Mouse (Mus musculus) limb, embryonic 13.5 days (tissue): Measurements from ENCODE around the gene Anapc7. TPM values are rescaled to one million over a fixed set of nuclear protein-coding genes. Genes with fewer than 3 reads are reported as not detected.

Experiments used
- ATAC-seq: fragments of 200-750 bp; cut with Nextera tagmentation; 2 replicates; pipeline ENCODE4 v1.8.0; 2017; ENCODE audit warnings: low read depth, moderate number of reproducible peaks, moderate TSS enrichment; ENCODE audit not compliant: low FRiP score
- H3K27ac ChIP-seq: fragments of 300-500 bp; sonication (generic); 2 replicates; pipeline ENCODE4 v1.5.1; 2015; ENCODE audit warnings: inconsistent platforms, mild to moderate bottlenecking, moderate library complexity
- H3K27me3 ChIP-seq: fragments of 300-500 bp; sonication (generic); 2 replicates; pipeline ENCODE4 v1.6.1; 2015; ENCODE audit warnings: mild to moderate bottlenecking, inconsistent platforms
- H3K36me3 ChIP-seq: fragments of 300-500 bp; sonication (generic); 2 replicates; pipeline ENCODE4 v1.6.1; 2015; ENCODE audit warnings: inconsistent platforms, mild to moderate bottlenecking, moderate library complexity
- H3K4me1 ChIP-seq: fragments of 300-500 bp; sonication (generic); 2 replicates; pipeline ENCODE4 v1.6.1; 2015; ENCODE audit warnings: inconsistent platforms
- H3K4me2 ChIP-seq: fragments of 300-500 bp; sonication (generic); replicated peaks from 2 replicates; pipeline ENCODE4 v1.6.1; 2015; ENCODE audit warnings: inconsistent platforms, mild to moderate bottlenecking, moderate library complexity
- H3K4me3 ChIP-seq: fragments of 300-500 bp; sonication (generic); 2 replicates; pipeline ENCODE4 v1.5.1; 2015; ENCODE audit warnings: moderate library complexity, mild to moderate bottlenecking, inconsistent platforms
- H3K9ac ChIP-seq: fragments of 300-500 bp; sonication (generic); 2 replicates; pipeline ENCODE4 v1.6.1; 2015; ENCODE audit warnings: mild to moderate bottlenecking, inconsistent platforms
- H3K9me3 ChIP-seq: fragments of 300-500 bp; sonication (generic); 2 replicates; pipeline ENCODE4 v1.6.1; 2016; ENCODE audit warnings: inconsistent platforms
- WGBS: fragments of 180-500 bp; shearing (Covaris S2); methylation state at CpG from one replicate; pipeline ENCODE4 v1.1.7; 2015; 5-methylcytosine and 5-hydroxymethylcytosine counted together
- polyA plus RNA-seq: library from polyadenylated mRNA; unstranded; fragments of >200 nt; fragmentation: Nextera tagmentation; extraction: Ambion mirVana; gene quantifications from 2 replicates; pipeline ENCODE4 v1.2.1, GENCODE M21; 2015

Anapc7 gene
- polyA plus RNA-seq, 1 experiment from 2014 or later: 56.2 TPM

- WGBS: 94% methylated on average over 12 of the region's 12 CpGs
Measured at GRCm38 (mm10) chr5:122440095-122440630, 18.7 kb downstream of the Anapc7 start.

GRCm38 (mm10) chr5:122444492-122444891 lies 23.0 kb downstream of the Anapc7 start:
- Histone ChIP-seq H3K27me3 (no peaks in the 10 kb centered on the region), H3K4me3 (no peak overlapping the region), H3K4me2 (no peak overlapping the region), H3K9me3 (no peaks in the 10 kb centered on the region), H3K27ac (no peak overlapping the region), H3K36me3 (peaks cover 91% of the 10 kb centered on the region), H3K4me1 (no peaks in the 10 kb centered on the region), H3K9ac (no peak overlapping the region)
- WGBS: 92% methylated on average over 10 of the region's 10 CpGs
- ATAC-seq: no peak

More at GRCm38 (mm10) chr5:122440095-122440630, 18.7 kb downstream of the Anapc7 start:
- Histone ChIP-seq H3K27ac (no peak overlapping the region), H3K4me3 (no peak overlapping the region), H3K4me2 (no peak overlapping the region), H3K27me3 (no peaks in the 10 kb centered on the region), H3K4me1 (no peaks in the 10 kb centered on the region), H3K9ac (no peak overlapping the region), H3K9me3 (no peaks in the 10 kb centered on the region), H3K36me3 (peaks cover 100% of the 10 kb centered on the region)
- ATAC-seq: no peak

DNA sequence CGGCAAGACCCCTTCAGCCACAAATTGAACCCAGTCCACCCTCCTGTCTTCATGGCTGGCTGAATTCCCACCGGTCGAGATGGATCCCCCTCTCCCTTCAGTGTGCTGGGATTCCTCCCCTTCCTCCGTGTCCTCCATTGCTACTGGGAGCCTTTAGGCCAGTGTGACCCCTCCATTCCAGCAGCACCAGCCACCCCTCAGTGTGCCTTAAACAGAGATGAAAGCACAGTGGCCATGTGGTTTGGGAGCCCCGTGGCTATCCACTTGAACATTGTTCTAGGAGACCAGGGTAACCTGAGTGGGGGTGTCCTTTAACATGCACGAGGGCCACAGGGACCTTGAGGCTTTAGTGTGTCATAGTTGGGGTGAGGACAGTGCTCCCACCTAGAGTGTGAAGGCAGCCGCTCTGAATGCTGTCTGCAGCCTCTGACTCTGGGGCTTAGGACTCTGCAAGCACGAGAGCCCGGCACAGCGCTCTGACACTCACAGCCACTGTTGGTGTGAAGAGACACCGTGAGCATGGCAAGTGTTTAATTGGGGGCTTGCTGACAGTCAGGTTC lies 23.6 kb downstream of the Anapc7 start:
- ATAC-seq: no peak
- H3K27me3 ChIP-seq: no peaks in the 10 kb centered on the region
- H3K9ac ChIP-seq: no peak overlapping the region
- H3K4me2 ChIP-seq: no peak overlapping the region
- H3K9me3 ChIP-seq: no peaks in the 10 kb centered on the region
- H3K4me1 ChIP-seq: no peaks in the 10 kb centered on the region
- WGBS: 91% methylated on average over 11 of the region's 11 CpGs
- H3K27ac ChIP-seq: no peak overlapping the region
- peaks cover 90% of the 10 kb centered on the region for H3K36me3 ChIP-seq
- H3K4me3 ChIP-seq: no peak overlapping the region

- no peak overlapping the region for H3K4me3 ChIP-seq
- WGBS: 85% methylated on average over 8 of the region's 8 CpGs
- ATAC-seq: no peak
- H3K27me3 ChIP-seq: no peaks in the 10 kb centered on the region
- no peak overlapping the region for H3K4me2 ChIP-seq
- H3K9ac ChIP-seq: no peak overlapping the region
- H3K4me1 ChIP-seq: no peaks in the 10 kb centered on the region
- no peaks in the 10 kb centered on the region for H3K9me3 ChIP-seq
- no peak overlapping the region for H3K27ac ChIP-seq
- H3K36me3 ChIP-seq: peaks cover 82% of the 10 kb centered on the region
Measured at GRCm38 (mm10) chr5:122447857-122448256, 26.4 kb downstream of the Anapc7 start.

- Histone ChIP-seq H3K4me2 (no peak overlapping the region), H3K27me3 (no peaks in the 10 kb centered on the region), H3K9ac (no peak overlapping the region), H3K36me3 (peaks cover 82% of the 10 kb centered on the region), H3K9me3 (no peaks in the 10 kb centered on the region), H3K4me1 (no peaks in the 10 kb centered on the region), H3K4me3 (no peak overlapping the region), H3K27ac (no peak overlapping the region)
- WGBS: 80% methylated on average over 5 of the region's 5 CpGs
- ATAC-seq: no peak
Measured at GRCm38 (mm10) chr5:122448869-122449268, 27.4 kb downstream of the Anapc7 start.

DNA sequence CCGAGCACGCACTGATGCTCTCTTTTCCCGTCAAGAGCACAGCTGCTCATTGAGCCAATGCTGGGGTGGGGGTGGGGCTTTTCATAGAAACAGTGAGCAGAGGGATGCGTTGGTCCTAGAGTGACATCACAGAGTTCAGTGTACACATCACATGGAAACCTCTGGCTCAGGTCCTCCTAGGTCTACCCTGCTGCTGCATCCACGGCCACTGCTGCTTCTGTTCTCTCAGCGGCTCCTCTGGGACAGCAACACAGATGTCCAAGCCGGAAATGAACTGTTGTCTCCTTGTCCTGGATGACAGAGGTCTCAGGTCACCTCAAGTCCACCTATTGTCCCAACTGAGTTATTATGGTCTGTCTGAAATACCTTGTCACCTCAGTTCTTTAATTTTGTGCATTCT lies 28.5 kb downstream of the Anapc7 start:
- ATAC-seq: no peak
- Histone ChIP-seq H3K9ac (no peak overlapping the region), H3K9me3 (no peaks in the 10 kb centered on the region), H3K4me1 (no peaks in the 10 kb centered on the region), H3K27ac (no peak overlapping the region), H3K4me3 (no peak overlapping the region), H3K27me3 (no peaks in the 10 kb centered on the region), H3K36me3 (peaks cover 82% of the 10 kb centered on the region), H3K4me2 (no peak overlapping the region)
- WGBS: 77% methylated on average over 7 of the region's 7 CpGs

DNA sequence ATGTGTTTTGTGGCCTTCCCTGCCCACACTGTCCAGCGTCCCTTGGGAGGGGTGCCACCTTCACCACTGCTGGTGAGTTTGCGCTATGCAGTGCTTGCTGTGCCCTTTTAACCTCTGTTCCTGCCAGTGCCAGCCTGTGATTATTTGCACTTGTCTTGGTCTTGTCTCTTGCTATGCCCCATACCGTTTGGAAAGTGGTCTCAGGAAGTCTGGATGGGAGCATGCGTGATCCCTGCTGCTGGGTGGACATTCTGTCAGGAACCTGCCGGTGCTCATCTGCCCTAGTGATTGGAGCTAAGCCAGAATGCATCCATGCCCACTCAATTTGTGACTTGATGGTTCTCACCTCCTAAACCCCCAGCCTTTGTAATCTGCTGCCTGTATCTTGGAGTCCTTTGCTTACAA lies 29.4 kb downstream of the Anapc7 start:
- Histone ChIP-seq H3K4me2 (no peak overlapping the region), H3K4me1 (no peaks in the 10 kb centered on the region), H3K27me3 (no peaks in the 10 kb centered on the region), H3K27ac (no peak overlapping the region), H3K4me3 (no peak overlapping the region), H3K9me3 (no peaks in the 10 kb centered on the region), H3K36me3 (peaks cover 82% of the 10 kb centered on the region), H3K9ac (no peak overlapping the region)
- WGBS: 76% methylated on average over 5 of the region's 5 CpGs
- no peak for ATAC-seq

DNA sequence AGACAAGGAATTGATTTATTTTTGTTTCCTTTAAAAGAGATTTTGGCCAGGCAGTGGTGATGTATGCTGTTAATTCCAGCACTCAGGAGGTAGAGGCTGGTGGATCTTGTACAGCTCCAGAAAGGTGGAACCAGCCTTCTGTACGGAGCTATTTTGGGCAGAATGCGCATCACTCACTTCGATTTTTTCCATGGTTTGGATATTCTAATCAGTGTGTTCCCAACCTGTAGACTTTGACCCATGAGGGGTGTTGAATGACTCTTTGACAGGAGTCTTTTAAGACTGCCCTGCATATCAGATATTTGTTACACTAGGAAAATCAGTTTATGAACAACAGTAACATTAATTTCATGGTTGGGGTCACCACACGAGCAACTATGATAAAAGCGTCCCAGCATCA lies 29.8 kb downstream of the Anapc7 start:
- 89% methylated on average over 5 of the region's 5 CpGs for WGBS
- H3K36me3 ChIP-seq: peaks cover 82% of the 10 kb centered on the region
- H3K27ac ChIP-seq: no peak overlapping the region
- H3K4me1 ChIP-seq: no peaks in the 10 kb centered on the region
- no peak overlapping the region for H3K4me2 ChIP-seq
- ATAC-seq: no peak
- H3K4me3 ChIP-seq: no peak overlapping the region
- H3K9me3 ChIP-seq: no peaks in the 10 kb centered on the region
- H3K27me3 ChIP-seq: no peaks in the 10 kb centered on the region
- no peak overlapping the region for H3K9ac ChIP-seq

DNA sequence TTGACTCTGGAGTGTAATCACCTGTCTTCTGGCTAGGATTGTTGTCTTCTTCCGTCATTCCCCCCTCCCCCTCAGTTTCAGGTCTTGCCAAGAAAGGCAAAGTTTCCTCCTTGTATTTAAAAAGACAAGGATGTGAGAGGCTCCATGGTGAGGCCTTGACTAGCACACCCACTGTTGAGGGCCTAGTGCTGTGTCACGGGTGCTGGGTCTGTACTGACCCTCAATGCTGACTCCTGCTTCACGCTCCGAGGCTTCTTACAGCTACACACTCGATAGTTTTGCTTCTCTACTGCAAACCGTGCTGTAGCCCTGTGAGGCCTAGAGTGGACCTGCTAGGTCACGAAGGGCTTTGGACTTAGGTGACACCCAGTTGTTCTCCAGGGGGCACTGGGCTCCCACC lies 30.7 kb downstream of the Anapc7 start:
- H3K4me2 ChIP-seq: no peak overlapping the region
- no peaks in the 10 kb centered on the region for H3K4me1 ChIP-seq
- H3K27me3 ChIP-seq: no peaks in the 10 kb centered on the region
- ATAC-seq: no peak
- H3K9ac ChIP-seq: no peak overlapping the region
- H3K9me3 ChIP-seq: no peaks in the 10 kb centered on the region
- WGBS: 83% methylated on average over 7 of the region's 7 CpGs
- H3K36me3 ChIP-seq: peaks cover 81% of the 10 kb centered on the region
- H3K4me3 ChIP-seq: no peak overlapping the region
- no peak overlapping the region; the same call in 1 of the 2 replicates for H3K27ac ChIP-seq

- no peak for ATAC-seq
- H3K4me3 ChIP-seq: no peak overlapping the region
- no peak overlapping the region for H3K4me2 ChIP-seq
- no peaks in the 10 kb centered on the region for H3K27me3 ChIP-seq
- peaks cover 89% of the 10 kb centered on the region for H3K36me3 ChIP-seq
- H3K27ac ChIP-seq: no peak overlapping the region
- 76% methylated on average over 6 of the region's 6 CpGs for WGBS
- H3K4me1 ChIP-seq: no peaks in the 10 kb centered on the region
- no peaks in the 10 kb centered on the region for H3K9me3 ChIP-seq
- H3K9ac ChIP-seq: no peak overlapping the region
Measured at GRCm38 (mm10) chr5:122453188-122453587, 31.7 kb downstream of the Anapc7 start.

DNA sequence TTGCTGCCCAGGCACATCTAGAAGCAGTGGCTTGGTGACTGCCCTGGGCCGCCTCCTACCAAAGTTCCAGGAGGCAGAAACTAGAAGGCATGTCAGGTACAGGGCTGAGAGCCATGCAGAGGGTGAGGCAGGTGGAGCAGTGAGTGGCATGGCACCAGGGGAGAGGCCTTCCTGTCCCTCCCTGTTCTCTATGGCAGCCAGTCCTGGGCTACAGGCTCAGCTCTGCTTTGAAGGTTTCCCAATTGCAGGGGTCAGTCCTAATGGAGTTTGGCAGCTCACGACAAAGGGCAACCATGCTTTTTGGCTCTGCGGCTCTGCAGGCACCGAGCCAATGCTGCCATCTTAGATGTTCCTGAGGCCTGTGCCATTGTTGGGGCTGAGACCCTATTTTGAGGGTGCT lies 32.9 kb downstream of the Anapc7 start:
- H3K4me1 ChIP-seq: no peaks in the 10 kb centered on the region
- 93% methylated on average over 4 of the region's 4 CpGs for WGBS
- peaks cover 90% of the 10 kb centered on the region for H3K36me3 ChIP-seq
- no peak for ATAC-seq
- H3K4me3 ChIP-seq: no peak overlapping the region
- H3K9me3 ChIP-seq: no peaks in the 10 kb centered on the region
- no peak overlapping the region for H3K27ac ChIP-seq
- H3K27me3 ChIP-seq: no peaks in the 10 kb centered on the region
- H3K4me2 ChIP-seq: no peak overlapping the region
- no peak overlapping the region for H3K9ac ChIP-seq

- WGBS: 93% methylated on average over 3 of the region's 3 CpGs
- H3K4me3 ChIP-seq: no peak overlapping the region
- no peak overlapping the region for H3K27ac ChIP-seq
- H3K9ac ChIP-seq: no peak overlapping the region
- H3K27me3 ChIP-seq: no peaks in the 10 kb centered on the region
- H3K36me3 ChIP-seq: peaks cover 90% of the 10 kb centered on the region
- no peaks in the 10 kb centered on the region for H3K9me3 ChIP-seq
- H3K4me2 ChIP-seq: no peak overlapping the region
- ATAC-seq: no peak
- no peaks in the 10 kb centered on the region for H3K4me1 ChIP-seq
Measured at GRCm38 (mm10) chr5:122454883-122455282, 33.4 kb downstream of the Anapc7 start.

DNA sequence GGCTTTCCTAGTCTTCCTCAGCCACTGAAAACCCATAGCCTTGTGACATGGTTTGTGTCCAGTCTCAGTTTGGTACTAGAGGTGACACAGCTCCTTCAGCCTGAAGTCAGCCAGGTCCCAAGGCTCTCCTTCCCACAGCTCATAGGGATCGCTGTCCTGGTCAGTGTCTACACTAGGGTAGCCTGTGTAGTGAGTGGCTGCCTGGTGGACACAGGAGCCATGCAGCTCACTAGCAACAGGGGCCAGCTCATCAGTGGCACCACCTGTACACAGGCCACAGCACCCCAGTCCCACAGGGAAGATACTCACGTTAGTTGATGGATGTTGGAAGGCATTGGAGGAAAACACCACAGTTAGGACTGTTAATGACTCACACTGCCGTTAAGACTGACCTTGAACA lies 34.1 kb downstream of the Anapc7 start:
- peaks cover 95% of the 10 kb centered on the region for H3K36me3 ChIP-seq
- WGBS: 97% methylated on average over 3 of the region's 3 CpGs
- H3K4me2 ChIP-seq: no peak overlapping the region

More for the DNA sequence above, 34.1 kb downstream of the Anapc7 start:
- Histone ChIP-seq H3K27me3 (no peaks in the 10 kb centered on the region), H3K4me1 (no peaks in the 10 kb centered on the region), H3K27ac (no peak overlapping the region), H3K9me3 (no peaks in the 10 kb centered on the region), H3K9ac (no peak overlapping the region), H3K4me3 (no peak overlapping the region)
- no peak for ATAC-seq
